9 mouse cellular contexts compared by ENCODE assay signal in genomic region chr10:127515271-127515982, GRCm38 (mm10). TPM values are rescaled to one million over a fixed set of nuclear protein-coding genes. Genes with fewer than 3 reads are reported as not detected.
A peak's percentile ranks its signal among the peaks of the same experiment; 100 is the strongest.
DNase-seq lines count a peak whose midpoint lies in the region; ATAC-seq lines count a peak whose summit lies in the region.
"Had no signal": no experiment of that assay in that cellular context is flagged by ENCODE, and none has a peak within 500 bp of the region (broad histone marks: within the 10 kb centered on the region; RNA-seq: fewer than 3 reads in every experiment).

No protein-coding gene starts in this region.

- H3K27ac ChIP-seq in kidney, embryonic 14.5 days (ENCODE audit: low read depth, low read length), result no peak overlapping the region
- H3K27ac ChIP-seq in brown adipose tissue, adult 24 weeks (replicated peaks; ENCODE audit: low read depth, low read length), result peak overlapping the region; percentile 64
- H3K27ac ChIP-seq in hindbrain, embryonic 16.5 days (ENCODE audit: low read depth, low read length), result 0 out of 2 replicates have a peak overlapping the region, but pooled peaks have one; percentile 39

- 30% methylated on average over 9 of the region's 9 CpGs for WGBS in kidney, embryonic 14.5 days
- WGBS in hindbrain, embryonic 16.5 days, result 27% methylated on average over 9 of the region's 9 CpGs

- no peak overlapping the region for H3K9ac ChIP-seq in kidney, embryonic 14.5 days (ENCODE audit: low read depth, low read length)
- H3K9ac ChIP-seq in hindbrain, embryonic 16.5 days (ENCODE audit: low read depth, low read length), result no peak overlapping the region

- H3K36me3 ChIP-seq in kidney, embryonic 14.5 days (ENCODE audit: control insufficient read depth, insufficient read depth, low read length), result peaks cover 27% of the 10 kb centered on the region
- peaks cover 11% of the 10 kb centered on the region for H3K36me3 ChIP-seq in hindbrain, embryonic 16.5 days (ENCODE audit: control insufficient read depth, insufficient read depth, low read length)

- DNase-seq in kidney, postnatal 36 days, result no peak
- peak; percentile 48 for DNase-seq in neural tube, embryonic 10.5 days (ENCODE audit: extremely low spot score, low spot score)
- no peak for DNase-seq in adrenal gland, postnatal 4 days (ENCODE audit: low spot score in 2 of 2)
- no peak for DNase-seq in left cerebral cortex, postnatal 14 days (ENCODE audit: low spot score in 2 of 2)
- no peak for DNase-seq in gastrocnemius, postnatal 25 days
- DNase-seq: cerebellum, adult 9-10 months had no signal

- intact Hi-C loops in left cerebral cortex, postnatal 14 days (cut with DNase I), result no loop called here

- no peak overlapping the region; the same call in 1 of the 2 replicates for H3K4me3 ChIP-seq in kidney, embryonic 14.5 days (ENCODE audit: low read length)
- peak overlapping the region; percentile 52 for H3K4me3 ChIP-seq in brown adipose tissue, adult 24 weeks (ENCODE audit: insufficient read depth, low read depth, low read length)
- H3K4me3 ChIP-seq in hindbrain, embryonic 16.5 days (ENCODE audit: low read length), result no peak overlapping the region

- no peaks in the 10 kb centered on the region for H3K9me3 ChIP-seq in kidney, embryonic 14.5 days (ENCODE audit: control insufficient read depth, low read length)
- H3K9me3 ChIP-seq in hindbrain, embryonic 16.5 days (ENCODE audit: control insufficient read depth, low read length), result no peaks in the 10 kb centered on the region

- H3K4me1 ChIP-seq in kidney, embryonic 14.5 days (ENCODE audit: control insufficient read depth, insufficient read depth, low read length), result peaks cover 44% of the 10 kb centered on the region
- H3K4me1 ChIP-seq in brown adipose tissue, adult 24 weeks (ENCODE audit: control insufficient read depth, insufficient read depth, insufficient read length, low read length), result no peaks in the 10 kb centered on the region
- H3K4me1 ChIP-seq in hindbrain, embryonic 16.5 days (ENCODE audit: control insufficient read depth, insufficient read depth, low read depth, low read length), result peaks cover 48% of the 10 kb centered on the region

- peak overlapping the region; percentile 37 for H3K4me2 ChIP-seq in kidney, embryonic 14.5 days (replicated peaks; ENCODE audit: low read depth, low read length)
- no peak overlapping the region for H3K4me2 ChIP-seq in hindbrain, embryonic 16.5 days (ENCODE audit: low read length)

- H3K27me3 ChIP-seq in kidney, embryonic 14.5 days (ENCODE audit: control insufficient read depth, insufficient read depth, low read length), result peaks cover 58% of the 10 kb centered on the region
- H3K27me3 ChIP-seq in hindbrain, embryonic 16.5 days (replicated peaks; ENCODE audit: control insufficient read depth, insufficient read depth, low read length), result 0 out of 2 replicates have a peak, but pooled peaks cover 2% of the 10 kb centered on the region

- ATAC-seq in kidney, embryonic 14.5 days (ENCODE audit: low FRiP score, low TSS enrichment), result no peak
- no peak for ATAC-seq in hindbrain, embryonic 16.5 days

RNA-seq across cellular contexts. Expression of gene Ndufa4l2, which starts 0.7 kb away (rescaled TPM):
- polyA plus RNA-seq in kidney, embryonic 14.5 days (2014; fragmentation: Nextera tagmentation; extraction: Ambion mirVana), result 27.1 and 32.7 TPM in 2 replicates
- polyA plus RNA-seq in brown adipose tissue, adult 24 weeks (2012; ENCODE audit: insufficient read depth, insufficient read length, missing spikeins), result 13.0 and 14.5 TPM in 2 replicates
- 23.2 and 29.5 TPM in 2 replicates for polyA plus RNA-seq in hindbrain, embryonic 16.5 days (2015; fragmentation: Nextera tagmentation; extraction: Ambion mirVana)
- total RNA-seq in adrenal gland, postnatal 4 days (2021), result 10 to 100 TPM; 57.2 to 71.7 TPM
- 1 to 10 TPM; 7.4 to 8.9 TPM for total RNA-seq in left cerebral cortex, postnatal 14 days (2021)
- 10 to 100 TPM; 11.4 to 15.1 TPM for total RNA-seq in gastrocnemius, postnatal 25 days (2021)

RNA-seq across cellular contexts. Expression of gene Shmt2, which starts 6.8 kb away (rescaled TPM):
- 68.9 and 99.8 TPM in 2 replicates for polyA plus RNA-seq in kidney, embryonic 14.5 days (2014; fragmentation: Nextera tagmentation; extraction: Ambion mirVana)
- 15.5 and 16.7 TPM in 2 replicates for polyA plus RNA-seq in brown adipose tissue, adult 24 weeks (2012; ENCODE audit: insufficient read depth, insufficient read length, missing spikeins)
- 52.8 and 59.3 TPM in 2 replicates for polyA plus RNA-seq in hindbrain, embryonic 16.5 days (2015; fragmentation: Nextera tagmentation; extraction: Ambion mirVana)
- 10 to 100 TPM; 66.7 to 69.4 TPM for total RNA-seq in adrenal gland, postnatal 4 days (2021)
- total RNA-seq in left cerebral cortex, postnatal 14 days (2021), result 10 to 100 TPM; 27.5 to 32.9 TPM
- total RNA-seq in gastrocnemius, postnatal 25 days (2021), result 10 to 100 TPM; 24.9 to 26.6 TPM

RNA-seq across cellular contexts. Expression of gene Stac3, which starts 13.9 kb away (rescaled TPM):
- polyA plus RNA-seq in kidney, embryonic 14.5 days (2014; fragmentation: Nextera tagmentation; extraction: Ambion mirVana), result 0.39 and 0.50 TPM in 2 replicates
- 3.8 and 4.8 TPM in 2 replicates for polyA plus RNA-seq in brown adipose tissue, adult 24 weeks (2012; ENCODE audit: insufficient read depth, insufficient read length, missing spikeins)
- 2.0 and 3.3 TPM in 2 replicates for polyA plus RNA-seq in hindbrain, embryonic 16.5 days (2015; fragmentation: Nextera tagmentation; extraction: Ambion mirVana)
- total RNA-seq in adrenal gland, postnatal 4 days (2021), result 10 to 100 TPM in 1 of 2 experiments, 1 to 10 TPM in 1; 6.4 to 11.5 TPM
- total RNA-seq in left cerebral cortex, postnatal 14 days (2021), result 10 to 100 TPM in 1 of 2 experiments, 1 to 10 TPM in 1; 3.0 to 10.0 TPM
- total RNA-seq in gastrocnemius, postnatal 25 days (2021), result 100 to 1,000 TPM; 308 to 367 TPM

RNA-seq across cellular contexts. Expression of gene Nxph4, which starts 18.9 kb away (rescaled TPM):
- polyA plus RNA-seq in kidney, embryonic 14.5 days (2014; fragmentation: Nextera tagmentation; extraction: Ambion mirVana), result 0.49 and 1.2 TPM in 2 replicates
- not detected in 2 replicates for polyA plus RNA-seq in brown adipose tissue, adult 24 weeks (2012; ENCODE audit: insufficient read depth, insufficient read length, missing spikeins)
- polyA plus RNA-seq in hindbrain, embryonic 16.5 days (2015; fragmentation: Nextera tagmentation; extraction: Ambion mirVana), result 129 and 136 TPM in 2 replicates
- 10 to 100 TPM; 13.6 to 14.0 TPM for total RNA-seq in adrenal gland, postnatal 4 days (2021)
- total RNA-seq in left cerebral cortex, postnatal 14 days (2021), result 1 to 10 TPM; 4.4 to 7.4 TPM
- under 1 TPM; 0.26 to 0.32 TPM for total RNA-seq in gastrocnemius, postnatal 25 days (2021)

Comparison
In these comparisons a context has a peak if more than half of its experiments do, and no peak if none do; other contexts are left out.
1. RNA of gene Stac3, which starts 13.9 kb away (total RNA-seq): 308 to 367 TPM in gastrocnemius, postnatal 25 days; 6.4 to 11.5 TPM in adrenal gland, postnatal 4 days and 3.0 to 10.0 TPM in left cerebral cortex, postnatal 14 days; every median in the first group is over 10 times any median in the second.